ENCODE assay signal across 17 mouse cellular contexts in genomic region chr10:83212618-83213017, GRCm38 (mm10).
"Had no signal": no experiment of that assay in that cellular context is flagged by ENCODE, and none has a peak within 500 bp of the region (broad histone marks: within the 10 kb centered on the region; RNA-seq: fewer than 3 reads in every experiment).

No protein-coding gene starts in this region.

- H3K9ac ChIP-seq: liver, embryonic 13.5 days; liver, embryonic 15.5 days; liver, postnatal 0 days; lung, embryonic 15.5 days; midbrain, embryonic 13.5 days; midbrain, embryonic 15.5 days; neural tube, embryonic 12.5 days had no signal

- H3K4me3 ChIP-seq: liver, embryonic 13.5 days; liver, embryonic 15.5 days; lung, embryonic 15.5 days; megakaryocyte, embryonic 14.5 days; midbrain, embryonic 13.5 days; midbrain, embryonic 15.5 days; neural tube, embryonic 12.5 days had no signal

- H3K9me3 ChIP-seq: liver, embryonic 13.5 days; liver, embryonic 15.5 days; lung, embryonic 15.5 days; midbrain, embryonic 13.5 days; midbrain, embryonic 15.5 days; neural tube, embryonic 12.5 days had no signal

- H3K36me3 ChIP-seq: liver, embryonic 13.5 days; liver, embryonic 15.5 days; lung, embryonic 15.5 days; midbrain, embryonic 13.5 days; midbrain, embryonic 15.5 days; neural tube, embryonic 12.5 days had no signal

- ATAC-seq: liver, postnatal 0 days; lung, postnatal 0 days; midbrain, embryonic 13.5 days; midbrain, embryonic 15.5 days had no signal

- H3K4me2 ChIP-seq: liver, embryonic 13.5 days; liver, embryonic 15.5 days; lung, embryonic 15.5 days; midbrain, embryonic 11.5 days; midbrain, embryonic 13.5 days; midbrain, embryonic 15.5 days; neural tube, embryonic 12.5 days had no signal

- H3K27me3 ChIP-seq: liver, embryonic 13.5 days; liver, embryonic 15.5 days; lung, embryonic 15.5 days; midbrain, embryonic 13.5 days; midbrain, embryonic 15.5 days; neural tube, embryonic 12.5 days had no signal

- H3K4me1 ChIP-seq: liver, embryonic 13.5 days; liver, embryonic 15.5 days; neural tube, embryonic 12.5 days had no signal

- DNase-seq: liver, embryonic 13.5 days; liver, postnatal 0 days; lung, adult 2 months; lung, postnatal 14 days; lung, postnatal 36 days; thymus, adult 18-20 months; thymus, postnatal 14 days; thymus, postnatal 36 days had no signal

- H3K27ac ChIP-seq: liver, embryonic 13.5 days; liver, embryonic 15.5 days; lung, embryonic 15.5 days; macrophage; midbrain, embryonic 13.5 days; midbrain, embryonic 15.5 days; neural tube, embryonic 12.5 days had no signal
